Mouse (Mus musculus) adrenal gland, adult 18-20 months (tissue): ENCODE measurements around the gene Lin37. TPM values are rescaled to one million over a fixed set of nuclear protein-coding genes. Genes with fewer than 3 reads are reported as not detected.

ENCODE experiments used
- DNase-seq, 2 experiments: peaks; one replicate each; pipeline ENCODE4 v3.0.0; 2021 to 2022; ENCODE audit warnings: low spot score in 2 of 2
- long read RNA-seq, 2 experiments: library from polyadenylated mRNA; stranded (forward); transcript quantifications; one replicate each; pipeline ENCODE4 v2.0.0; 2021
- total RNA-seq, 2 experiments: library from RNA; stranded (reverse); gene quantifications; 1 replicate in 1 of 2; 2 replicates in 1 of 2; pipeline ENCODE4 v1.2.3; 2021

Gene Lin37
- 10 to 100 TPM; 47.0 to 59.3 TPM for total RNA-seq
- long read RNA-seq, experiment 1, transcript Lin37-201 (9 exons, 998 nt), result major isoform, 9 of 15 reads
- long read RNA-seq, experiment 1, partial matches to known transcripts, result 0 of 15 reads
- long read RNA-seq, experiment 1, other reads (novel, unspliced or antisense), result 6 of 15 reads
- long read RNA-seq, experiment 2, transcript Lin37-202 (9 exons, 1,312 nt), result minor isoform, 6 of 46 reads
- long read RNA-seq, experiment 2, transcript Lin37-201 (9 exons, 998 nt), result major isoform, 31 of 46 reads
- long read RNA-seq, experiment 2, partial matches to known transcripts, result 5 of 46 reads
- long read RNA-seq, experiment 2, other reads (novel, unspliced or antisense), result 3 of 46 reads

- peak; percentile 79 to 84 for DNase-seq
Measured at GRCm38 (mm10) chr7:30559443-30559954, at the start of gene Lin37. Gene Lin37 (minus strand): TSS chr7:30559838.

- DNase-seq, result no peak
Measured at GRCm38 (mm10) chr7:30608476-30608875, 48.8 kb upstream of the Lin37 start.

DNA sequence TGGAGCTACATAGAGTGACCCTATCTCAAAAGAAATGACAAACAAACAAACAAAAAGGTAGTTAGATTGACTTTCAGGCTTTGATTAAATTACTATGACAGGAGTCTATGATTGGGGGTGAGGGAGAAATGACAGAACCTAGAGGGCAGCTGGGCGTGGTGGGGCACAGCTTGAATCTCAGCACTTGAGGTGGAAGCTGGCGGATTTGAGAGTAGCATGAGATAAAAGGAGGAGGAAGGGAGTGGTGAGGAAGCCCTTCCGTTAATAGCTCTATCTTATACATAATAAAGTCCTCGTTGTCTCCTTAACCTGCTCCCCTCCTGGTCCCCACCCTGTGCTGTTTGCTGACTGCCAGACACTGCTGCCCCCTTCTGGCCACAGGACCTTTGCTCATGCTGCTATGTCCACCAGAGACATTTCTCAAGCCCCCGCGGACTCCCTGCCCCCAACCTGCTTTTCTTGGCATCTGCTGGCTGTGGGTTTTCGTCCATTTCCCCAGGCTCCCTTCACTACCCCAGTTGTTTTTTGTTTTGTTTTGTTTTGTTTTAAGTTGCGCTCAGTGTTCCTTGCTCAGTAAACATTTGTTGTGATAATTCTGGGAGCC, 48.2 kb upstream of the Lin37 start:
- peak in 1 of 2 experiments; percentile 56 for DNase-seq

- no peak for DNase-seq
Measured at GRCm38 (mm10) chr7:30604944-30605343, 45.3 kb upstream of the Lin37 start.

GRCm38 (mm10) chr7:30604424-30604823, 44.8 kb upstream of the Lin37 start:
- no peak for DNase-seq

DNA sequence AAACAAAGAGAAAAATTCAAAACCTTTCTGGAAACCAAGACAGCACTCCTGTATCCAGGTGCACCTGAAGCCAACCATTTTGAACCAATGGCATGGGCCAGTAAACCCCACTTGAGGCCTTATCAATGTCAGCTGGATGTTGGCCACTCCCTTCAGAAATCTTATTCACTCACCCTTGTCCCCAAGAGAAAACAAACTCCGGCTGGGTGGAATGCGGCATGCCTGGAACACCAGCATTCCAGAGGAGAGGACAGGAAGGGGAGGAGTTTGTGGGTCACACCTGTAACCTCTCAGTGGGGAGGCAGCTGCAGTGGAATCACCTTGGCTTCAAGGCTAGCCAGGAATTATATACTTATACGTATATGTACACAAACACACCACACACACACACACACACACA, 42.9 kb upstream of the Lin37 start:
- DNase-seq, result no peak

DNA sequence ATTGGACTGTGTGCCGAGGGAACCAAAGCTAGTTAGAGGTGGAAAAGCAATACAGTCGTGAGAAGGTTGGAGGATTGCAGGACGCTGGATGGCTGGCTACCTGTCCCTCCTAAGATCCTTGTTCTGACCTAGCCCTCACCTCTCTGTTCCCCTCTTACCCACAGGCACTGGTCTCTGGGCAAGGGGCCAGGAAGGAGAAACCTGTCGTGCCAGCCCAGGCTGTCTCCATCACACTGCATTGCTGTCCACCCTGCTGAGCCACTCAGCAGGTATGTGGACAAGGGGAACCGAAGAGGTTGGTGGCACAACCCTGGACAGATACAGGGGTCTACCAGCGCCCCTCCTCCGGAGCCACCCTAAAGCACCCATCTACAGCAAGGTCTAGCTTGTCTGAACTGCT, 41.0 kb upstream of the Lin37 start:
- DNase-seq, result no peak

DNA sequence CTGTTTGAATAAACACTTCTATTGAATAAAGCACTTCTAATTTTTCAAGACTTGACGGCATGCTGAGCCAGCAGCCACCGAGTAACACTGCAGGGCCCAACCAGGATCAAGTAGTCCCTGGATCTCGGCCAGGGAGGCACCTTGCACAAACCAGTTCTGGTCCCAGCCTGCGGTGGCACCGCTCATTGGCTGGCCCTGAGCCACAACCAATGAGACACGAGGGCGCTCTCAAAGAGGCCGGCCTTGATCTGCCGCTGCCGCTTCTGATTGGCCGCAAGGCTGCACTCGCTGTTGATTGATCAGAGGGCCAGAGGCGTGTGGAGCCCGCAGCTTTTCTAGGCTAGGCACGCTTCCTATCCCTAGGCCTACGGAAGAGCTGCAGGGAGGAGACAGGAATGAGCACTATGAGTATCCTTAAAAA, 40.3 kb upstream of the Lin37 start:
- peak; percentile 78 to 82 for DNase-seq

DNA sequence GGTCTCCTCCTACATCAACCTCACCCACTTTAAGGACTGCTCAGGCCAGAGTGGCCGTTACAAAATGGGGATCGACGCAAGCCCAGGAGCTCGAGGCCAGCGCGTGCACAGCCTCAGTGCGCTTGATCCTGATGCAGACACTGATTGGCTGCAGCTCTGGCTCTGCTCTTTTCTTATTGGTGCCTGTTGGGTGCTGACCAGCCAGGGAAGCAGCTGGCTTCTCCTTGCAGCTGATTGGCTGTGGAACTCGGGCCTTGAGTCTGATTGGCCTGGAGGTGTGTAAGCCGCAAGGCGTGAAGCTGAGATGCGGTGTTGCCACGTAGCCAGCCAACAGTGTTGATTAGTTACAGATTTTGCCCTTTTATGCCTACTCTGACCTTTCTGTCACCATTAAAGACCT, 39.1 kb upstream of the Lin37 start, which contains the start of gene Zbtb32:
Gene Zbtb32, minus strand, starts transcription at position 124 of the 400 bp plus-strand sequence.
- DNase-seq, result no peak

DNA sequence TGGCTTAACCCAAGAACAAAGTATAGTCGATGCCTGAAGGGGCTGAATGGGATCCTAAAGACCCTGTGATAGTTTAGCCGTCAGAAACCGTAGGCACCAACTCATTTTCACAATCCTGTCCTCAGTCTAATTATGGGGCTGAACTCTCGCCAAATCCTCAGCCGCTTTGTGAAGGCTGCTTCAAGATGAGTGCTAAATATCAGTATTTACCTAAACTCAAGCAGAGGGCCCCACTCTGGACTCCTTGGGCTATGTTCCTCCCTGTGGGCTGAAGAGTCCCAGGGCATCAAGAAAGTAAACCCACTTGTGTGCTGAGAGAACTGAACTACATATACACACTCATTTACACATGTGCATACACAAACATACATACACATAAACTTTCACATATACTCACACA, 37.2 kb upstream of the Lin37 start:
- DNase-seq, result no peak

- DNase-seq, result no peak
Measured at GRCm38 (mm10) chr7:30596093-30596492, 36.5 kb upstream of the Lin37 start.

DNA sequence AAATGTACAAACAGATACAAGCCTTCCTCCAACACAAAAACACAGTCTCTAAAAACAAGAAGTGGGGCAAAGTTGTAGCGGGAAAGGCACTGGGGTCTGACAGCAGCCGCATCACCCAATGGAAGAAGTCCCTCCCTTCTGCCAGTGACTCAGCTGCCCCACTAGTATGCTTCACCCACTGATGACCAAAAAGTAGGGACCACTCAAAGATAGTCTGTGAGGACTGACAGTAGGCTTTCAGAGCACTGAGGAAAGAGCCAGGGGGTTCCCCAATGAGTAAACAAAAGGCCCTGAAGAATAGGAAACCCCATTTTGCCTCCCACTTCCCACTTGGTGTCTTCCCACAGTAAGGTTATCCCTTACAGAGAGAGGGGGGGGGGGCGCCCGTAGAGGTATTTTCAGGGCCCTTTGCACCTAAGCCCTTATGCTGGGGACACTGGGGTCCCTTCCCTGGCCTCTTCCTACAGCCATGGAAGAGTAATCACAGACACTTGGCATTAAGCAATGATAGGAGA, 34.9 kb upstream of the Lin37 start:
- no peak for DNase-seq

- DNase-seq, result no peak
Measured at GRCm38 (mm10) chr7:30593579-30594509, 34.2 kb upstream of the Lin37 start.

DNA sequence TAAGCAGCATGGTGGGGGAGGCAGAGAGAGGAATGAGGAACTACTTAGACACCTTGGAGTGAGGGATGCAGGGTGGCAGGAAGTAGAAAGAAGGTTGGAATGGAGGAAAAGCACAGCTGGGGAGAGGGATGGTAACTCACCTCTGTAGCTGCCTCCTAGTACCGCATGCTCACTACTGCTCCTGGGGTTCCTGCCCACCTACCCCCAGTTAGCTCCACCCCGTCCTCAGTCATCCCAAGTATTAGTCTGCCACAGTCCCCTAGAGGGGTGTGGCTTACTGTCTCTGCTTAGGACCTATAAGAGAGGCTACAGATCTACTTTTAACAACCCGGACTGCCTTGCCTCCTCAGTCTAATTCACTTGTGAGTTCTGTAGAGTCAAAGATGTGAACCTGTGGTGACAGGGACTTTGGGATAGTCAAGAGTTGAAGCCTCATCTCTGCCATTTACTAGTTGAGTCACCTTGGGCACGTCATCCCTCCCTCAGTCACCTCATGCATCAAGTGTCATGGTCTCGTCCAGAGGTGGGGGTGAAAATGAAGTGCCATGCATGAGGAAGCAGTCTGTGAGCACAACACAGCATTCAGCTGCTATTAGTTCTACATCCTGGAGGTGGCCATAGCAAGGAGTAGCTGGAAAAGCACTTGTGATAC, 33.3 kb upstream of the Lin37 start:
- DNase-seq, result no peak

- DNase-seq, result no peak
Measured at GRCm38 (mm10) chr7:30591605-30591951, 31.9 kb upstream of the Lin37 start.

- DNase-seq, result peak in 1 of 2 experiments; percentile 2
Measured at GRCm38 (mm10) chr7:30590927-30591604, 31.4 kb upstream of the Lin37 start.

GRCm38 (mm10) chr7:30589435-30590301, 30.0 kb upstream of the Lin37 start:
- peak; percentile 78 to 86 for DNase-seq

DNA sequence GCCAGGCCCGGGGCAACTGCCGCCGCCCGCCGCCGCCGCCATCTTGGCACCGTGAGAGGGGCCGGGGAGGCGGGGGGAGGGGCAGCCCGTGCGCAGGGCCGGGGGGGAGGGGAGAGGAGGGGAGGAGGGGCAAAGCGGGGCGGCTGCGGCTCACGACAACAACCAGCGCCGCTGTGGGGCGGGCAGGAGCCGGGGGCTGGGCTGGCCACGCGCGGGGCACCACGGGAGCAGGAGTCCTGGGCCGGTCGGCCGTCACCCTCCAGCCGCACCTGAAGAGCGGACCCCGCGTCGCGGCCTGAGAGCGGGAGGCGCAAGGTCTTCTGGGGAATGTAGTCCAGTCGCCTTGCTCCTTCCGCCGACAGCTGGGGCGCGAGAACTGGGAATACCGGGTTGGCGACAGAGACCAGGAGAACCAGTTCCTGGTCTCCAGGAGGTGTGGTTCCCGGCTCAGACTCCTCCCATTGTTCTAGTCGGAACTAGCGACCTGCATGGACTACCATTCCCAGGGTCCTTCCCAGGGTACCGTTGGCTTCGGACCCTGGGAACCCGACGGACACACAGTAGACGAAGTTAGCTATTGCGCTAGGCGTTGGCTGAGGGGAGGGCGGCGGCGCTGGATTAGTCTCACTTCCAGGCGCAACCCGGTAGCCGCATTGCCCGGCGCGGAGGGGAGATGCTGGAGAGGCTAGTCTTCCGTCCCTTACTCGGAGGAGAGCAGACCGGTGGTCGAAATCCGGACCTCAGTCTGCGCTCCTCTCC, 29.2 kb upstream of the Lin37 start, which contains the start of gene Kmt2b:
Gene Kmt2b, minus strand, starts transcription at position 51 of the 759 bp plus-strand sequence.
- peak; percentile 86 to 90 for DNase-seq
